8 mouse cellular contexts compared by ENCODE assay signal in genomic region chr19:28679776-28680391, GRCm38 (mm10). TPM values are rescaled to one million over a fixed set of nuclear protein-coding genes. Genes with fewer than 3 reads are reported as not detected.
DNase-seq lines count a peak whose midpoint lies in the region; ATAC-seq lines count a peak whose summit lies in the region.

Gene Glis3 (minus strand): TSS chr19:28680077.

- peak within 1 kb of the TSS; percentile 62 for H3K4me3 ChIP-seq in forebrain, embryonic 16.5 days (replicated peaks; ENCODE audit: low read length)
- H3K4me3 ChIP-seq in hindbrain, embryonic 10.5 days, result peak within 1 kb of the TSS; percentile 78

- H3K9ac ChIP-seq in forebrain, embryonic 16.5 days (replicated peaks; ENCODE audit: low read depth, low read length), result peak within 1 kb of the TSS; percentile 60

- no peaks in the 10 kb centered on the region for H3K9me3 ChIP-seq in forebrain, embryonic 16.5 days (ENCODE audit: control insufficient read depth, low read length)
- H3K9me3 ChIP-seq in hindbrain, embryonic 10.5 days, result no peaks in the 10 kb centered on the region

- H3K36me3 ChIP-seq in forebrain, embryonic 16.5 days (ENCODE audit: control insufficient read depth, insufficient read depth), result no peaks in the 10 kb centered on the region
- no peaks in the 10 kb centered on the region for H3K36me3 ChIP-seq in hindbrain, embryonic 10.5 days

- WGBS in forebrain, embryonic 16.5 days, result under 1% methylated on average over 62 of the region's 66 CpGs
- WGBS in hindbrain, embryonic 10.5 days, result under 1% methylated on average over 66 of the region's 66 CpGs

- peaks cover 30% of the 10 kb centered on the region for H3K4me1 ChIP-seq in forebrain, embryonic 16.5 days (replicated peaks; ENCODE audit: control insufficient read depth, insufficient read depth, low read length)
- peaks cover 40% of the 10 kb centered on the region for H3K4me1 ChIP-seq in hindbrain, embryonic 10.5 days (replicated peaks)

- H3K27me3 ChIP-seq in forebrain, embryonic 16.5 days (replicated peaks; ENCODE audit: control insufficient read depth, insufficient read depth, low read length), result peaks cover 20% of the 10 kb centered on the region
- H3K27me3 ChIP-seq in hindbrain, embryonic 10.5 days (ENCODE audit: insufficient read depth, poor library complexity, severe bottlenecking), result peaks cover 53% of the 10 kb centered on the region

- H3K27ac ChIP-seq in forebrain, embryonic 16.5 days (ENCODE audit: low read length), result no peak within 1 kb of the TSS
- peak within 1 kb of the TSS; percentile 86 for H3K27ac ChIP-seq in hindbrain, embryonic 10.5 days

- peak; percentile 91 for ATAC-seq in forebrain, embryonic 16.5 days
- ATAC-seq in activated CD4-positive, CD25-positive, alpha-beta regulatory T cell, adult 4 months, result no peak

- DNase-seq in ES-CJ7 (ENCODE audit: low read depth, low spot score), result peak; percentile 62
- peak; percentile 76 for DNase-seq in adrenal gland, postnatal 10 days
- DNase-seq in hindbrain, embryonic 10.5 days (ENCODE audit: low spot score), result peak; percentile 79
- DNase-seq in layer of hippocampus, postnatal 25 days (ENCODE audit: extremely low spot score in 1 of 2, low spot score in 1 of 2), result peak in 1 of 2 experiments; percentile 27
- DNase-seq in lung, postnatal 14 days, result peak; percentile 69
- peak; percentile 88 for DNase-seq in retina, postnatal 1 day

- H3K4me2 ChIP-seq in forebrain, embryonic 16.5 days (ENCODE audit: low read length), result peak within 1 kb of the TSS; percentile 100

RNA-seq across cellular contexts. Expression of gene Glis3, which starts in this region (rescaled TPM):
- total RNA-seq in adrenal gland, postnatal 10 days (2021), result 1 to 10 TPM; 6.6 to 7.5 TPM
- 0.32 and 1.4 TPM in 2 replicates for polyA plus RNA-seq in forebrain, embryonic 16.5 days (2015; fragmentation: Nextera tagmentation; extraction: Ambion mirVana)
- polyA plus RNA-seq in hindbrain, embryonic 10.5 days (2016; fragmentation: Nextera tagmentation; extraction: Ambion mirVana), result 2.2 and 3.9 TPM in 2 replicates
- 10 to 100 TPM; 17.9 to 18.9 TPM for total RNA-seq in layer of hippocampus, postnatal 25 days (2021)
- 1 to 10 TPM in 1 of 2 experiments, under 1 TPM in 1; 0.13 to 1.3 TPM for polyA plus RNA-seq in activated CD4-positive, CD25-positive, alpha-beta regulatory T cell, adult 4 months (2017; shearing (Covaris generic))
